Mouse (Mus musculus): ENCODE data around the gene Ipo4. TPM values are rescaled to one million over a fixed set of nuclear protein-coding genes. Genes with fewer than 3 reads are reported as not detected.

The Ipo4 gene
- total RNA-seq (2021), result 100 to 1,000 TPM in 1 of 2 experiments, 10 to 100 TPM in 1; 96.8 to 108 TPM
- long read RNA-seq, experiment 1, transcript Ipo4-201 (30 exons, 3,846 nt), result major isoform, 21 of 63 reads
- long read RNA-seq, experiment 1, partial matches to known transcripts, result 30 of 63 reads
- long read RNA-seq, experiment 1, other reads (novel, unspliced or antisense), result 11 of 63 reads
- long read RNA-seq, experiment 2, transcript Ipo4-201 (30 exons, 3,846 nt), result major isoform, 54 of 195 reads
- long read RNA-seq, experiment 2, partial matches to known transcripts, result 115 of 195 reads
- long read RNA-seq, experiment 2, other reads (novel, unspliced or antisense), result 26 of 195 reads

GRCm38 (mm10) chr14:55635523-55636007 is at the start of gene Ipo4:
Gene Ipo4 (minus strand): TSS chr14:55635957.
- DNase-seq (ENCODE audit: low spot score in 2 of 2), result peak; percentile 62 to 80

- DNase-seq (ENCODE audit: low spot score in 2 of 2), result no peak
These were observed 46.3 kb upstream of the Ipo4 start for GRCm38 (mm10) chr14:55682118-55682493.

- peak; percentile 74 to 80 for DNase-seq (ENCODE audit: low spot score in 2 of 2)
These were observed 45.7 kb upstream of the Ipo4 start, which contains the start of gene Tinf2 for GRCm38 (mm10) chr14:55681160-55682117. Gene Tinf2 (minus strand): TSS chr14:55681820.

GRCm38 (mm10) chr14:55677615-55678014 is 41.9 kb upstream of the Ipo4 start:
- DNase-seq (ENCODE audit: low spot score in 2 of 2), result no peak

- no peak for DNase-seq (ENCODE audit: low spot score in 2 of 2)
These were observed 36.9 kb upstream of the Ipo4 start for GRCm38 (mm10) chr14:55672741-55673060.

- DNase-seq (ENCODE audit: low spot score in 2 of 2), result peak; percentile 46 to 80
These were observed 36.3 kb upstream of the Ipo4 start, which contains the start of the genes Gmpr2 and Nedd8 for GRCm38 (mm10) chr14:55671833-55672740. Gene Gmpr2 (plus strand): TSS chr14:55671941. Gene Nedd8 (minus strand): TSS chr14:55672124.

GRCm38 (mm10) chr14:55671486-55671832 is 35.7 kb upstream of the Ipo4 start:
- DNase-seq (ENCODE audit: low spot score in 2 of 2), result no peak

DNA sequence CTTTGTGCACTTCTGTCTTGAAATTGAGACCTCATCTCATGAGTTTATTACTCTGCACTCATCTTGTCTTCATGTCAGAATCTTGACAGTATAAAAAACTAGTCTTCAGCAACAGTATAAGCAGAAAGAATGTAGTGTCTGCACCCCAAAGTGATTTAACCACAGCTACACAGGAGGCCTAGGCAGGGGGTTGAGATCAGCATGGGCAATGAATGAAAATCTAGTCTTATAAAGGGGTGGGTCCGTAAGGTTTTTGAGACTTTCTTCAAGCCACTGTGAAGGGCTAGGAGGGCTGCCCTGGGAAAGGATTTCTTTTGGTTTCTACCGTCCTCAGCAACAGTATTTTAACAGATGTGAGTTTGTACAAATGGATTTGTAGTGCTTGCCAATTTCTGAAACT is 24.9 kb upstream of the Ipo4 start:
- no peak for DNase-seq (ENCODE audit: low spot score in 2 of 2)

- DNase-seq (ENCODE audit: low spot score in 2 of 2), result peak; percentile 60 to 64
These were observed 24.3 kb upstream of the Ipo4 start, which contains the start of gene Mdp1 for GRCm38 (mm10) chr14:55659960-55660573. Gene Mdp1 (minus strand): TSS chr14:55660508.

- no peak for DNase-seq (ENCODE audit: low spot score in 2 of 2)
These were observed 22.3 kb upstream of the Ipo4 start for GRCm38 (mm10) chr14:55658011-55658410.

- no peak for DNase-seq (ENCODE audit: low spot score in 2 of 2)
These were observed 21.2 kb upstream of the Ipo4 start for GRCm38 (mm10) chr14:55656935-55657334.

GRCm38 (mm10) chr14:55651528-55651927 is 15.8 kb upstream of the Ipo4 start:
- DNase-seq (ENCODE audit: low spot score in 2 of 2), result no peak

- DNase-seq (ENCODE audit: low spot score in 2 of 2), result no peak
These were observed 14.1 kb upstream of the Ipo4 start, which contains the start of gene Tssk4 for GRCm38 (mm10) chr14:55649884-55650283. Gene Tssk4 (plus strand): TSS chr14:55650184.

DNA sequence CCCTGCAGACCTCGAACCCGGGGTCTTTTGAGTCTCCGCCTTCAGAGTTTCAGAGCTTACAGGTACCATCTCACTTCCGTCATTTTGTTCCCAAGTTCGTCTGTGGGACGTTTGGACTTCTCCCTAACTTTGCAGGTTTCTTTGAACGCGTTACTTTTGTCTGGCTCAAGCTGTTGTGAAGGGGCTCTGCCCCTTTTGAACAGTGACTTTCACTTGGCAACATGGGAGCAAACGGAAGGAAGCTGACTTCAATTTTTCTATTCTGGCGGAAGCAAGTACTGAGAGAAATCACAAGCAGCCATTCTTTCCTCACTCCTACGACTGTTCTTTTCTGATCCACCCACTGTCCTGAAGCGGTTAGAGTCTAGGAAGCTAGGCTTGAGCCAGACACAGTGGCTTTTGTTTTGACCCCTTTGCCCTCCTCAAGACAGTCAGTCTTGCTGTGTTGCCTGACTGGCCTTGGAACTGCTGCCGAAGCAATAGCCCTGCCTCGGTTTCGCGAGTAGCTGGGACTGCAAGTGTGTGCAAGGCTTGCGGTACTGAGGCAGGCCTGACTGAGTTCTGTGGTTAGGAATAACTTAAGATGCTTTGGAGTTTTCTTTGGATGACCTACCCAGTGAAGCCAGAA is 8.6 kb upstream of the Ipo4 start:
- no peak for DNase-seq (ENCODE audit: low spot score in 2 of 2)

- DNase-seq (ENCODE audit: low spot score in 2 of 2), result peak; percentile 73 to 83
These were observed 7.5 kb upstream of the Ipo4 start, which contains the start of gene Tm9sf1 for GRCm38 (mm10) chr14:55643060-55643907. Gene Tm9sf1 (minus strand): TSS chr14:55643806.

DNA sequence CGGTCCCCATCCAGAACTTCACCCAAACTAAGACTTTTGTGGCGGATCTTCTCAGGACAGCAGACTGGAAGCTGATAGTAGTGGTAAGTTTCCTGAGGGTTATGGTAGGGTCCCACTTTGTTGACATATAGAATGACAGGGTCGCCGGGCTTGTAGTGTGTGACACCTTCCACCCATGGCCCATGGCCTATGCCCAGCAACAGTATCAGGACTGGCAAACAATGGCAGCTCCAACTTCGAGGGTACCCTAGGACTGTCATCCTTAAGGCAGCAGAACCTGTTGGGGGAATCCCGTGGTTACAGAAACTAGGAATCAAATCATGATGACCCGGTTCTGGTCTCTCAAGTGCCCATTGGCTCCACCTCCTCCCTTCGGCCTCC is 6.9 kb upstream of the Ipo4 start:
- no peak for DNase-seq (ENCODE audit: low spot score in 2 of 2)

DNA sequence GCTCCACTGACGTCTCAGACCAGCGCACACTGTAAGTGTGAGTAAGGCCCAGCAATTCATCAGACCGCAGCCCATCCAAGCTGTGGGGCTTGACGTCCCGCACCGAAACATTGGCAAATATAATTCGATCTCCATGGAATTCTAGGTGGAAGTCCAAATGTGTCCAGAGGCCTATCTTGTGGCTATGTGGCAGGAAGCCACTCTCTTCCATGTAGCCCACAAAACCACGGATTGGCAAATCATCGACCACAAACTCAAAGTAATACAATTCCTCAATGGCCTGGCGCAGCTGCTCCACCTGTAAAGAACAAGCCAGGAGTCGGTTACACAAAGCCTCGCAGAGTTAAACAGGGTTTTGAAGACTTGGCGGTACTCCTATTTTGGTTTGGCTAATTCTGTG is 5.5 kb upstream of the Ipo4 start:
- no peak for DNase-seq (ENCODE audit: low spot score in 2 of 2)

DNA sequence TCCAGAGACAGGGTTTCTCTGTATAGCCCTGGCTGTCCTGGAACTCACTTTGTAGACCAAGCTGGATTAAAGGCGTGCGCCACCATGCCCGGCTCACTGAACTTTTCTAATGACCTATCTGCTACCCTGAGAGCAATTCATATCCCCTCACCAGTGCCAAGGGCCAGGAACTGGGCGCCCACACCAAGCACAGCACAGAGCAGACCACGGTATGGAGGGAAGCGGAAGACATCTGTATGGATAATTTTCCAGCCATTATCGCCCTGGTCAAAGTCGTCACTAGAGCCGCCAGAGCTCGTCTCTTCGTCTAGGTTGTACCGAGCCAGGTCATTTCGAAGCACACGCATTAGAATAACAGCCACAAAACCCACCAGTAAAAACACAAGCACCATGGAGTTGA is 5.1 kb upstream of the Ipo4 start:
- DNase-seq (ENCODE audit: low spot score in 2 of 2), result no peak

DNA sequence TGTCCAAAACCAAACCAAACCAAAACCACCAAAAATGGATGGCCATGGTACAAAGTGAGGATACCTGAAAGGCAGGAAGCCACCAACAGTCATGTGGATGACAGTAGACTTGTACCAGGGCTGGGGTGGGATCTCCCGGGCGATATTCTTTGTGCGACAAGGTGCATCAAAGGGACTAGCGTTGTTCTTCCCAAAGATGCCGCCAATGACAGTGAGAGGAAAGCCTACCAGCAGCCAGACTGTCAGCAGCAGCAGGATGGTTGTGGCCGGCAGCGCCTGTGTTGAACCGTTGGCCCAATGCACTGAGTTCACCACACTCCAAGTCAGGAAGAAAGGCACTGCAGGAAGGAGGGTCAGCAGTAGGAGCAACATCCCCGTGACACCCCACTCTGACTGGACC is 2.0 kb upstream of the Ipo4 start, which contains the start of gene Gm49378:
Gene Gm49378, minus strand, starts transcription at position 101 of the 400 bp plus-strand sequence.
- no peak for DNase-seq (ENCODE audit: low spot score in 2 of 2)
